Mouse (Mus musculus) G1E (cell line): ENCODE results near the gene Slc4a4. TPM values are rescaled to one million over a fixed set of nuclear protein-coding genes. Genes with fewer than 3 reads are reported as not detected.

Experiments used
- ATAC-seq: 2 replicates; pipeline ENCODE4 v1.8.0; 2016; ENCODE audit warnings: mild to moderate bottlenecking; ENCODE audit not compliant: insufficient number of reproducible peaks, poor library complexity, low FRiP score, severe bottlenecking; ENCODE audit errors: extremely low read depth
- DNase-seq: peaks from one replicate; pipeline ENCODE4 v3.0.0; 2012; ENCODE audit warnings: low spot score
- H3K27me3 ChIP-seq: 2 replicates; pipeline ENCODE4 v1.6.1; 2012; ENCODE audit warnings: mild to moderate bottlenecking, low read length, inconsistent platforms; ENCODE audit not compliant: insufficient read depth
- H3K36me3 ChIP-seq: replicated peaks from 2 replicates; pipeline ENCODE3; 2012; ENCODE audit warnings: mild to moderate bottlenecking, inconsistent platforms
- H3K4me1 ChIP-seq: 2 replicates; pipeline ENCODE4 v1.6.1; 2012; ENCODE audit warnings: low read depth, low read length, inconsistent platforms, mixed read lengths; ENCODE audit not compliant: insufficient read depth
- H3K4me3 ChIP-seq: 2 replicates; pipeline ENCODE4 v1.5.1; 2012; ENCODE audit warnings: low read depth, mild to moderate bottlenecking, inconsistent platforms, low read length, moderate library complexity, mixed read lengths
- H3K9me3 ChIP-seq: replicated peaks from 2 replicates; pipeline ENCODE4 v1.6.1; 2012; ENCODE audit warnings: inconsistent platforms
- CTCF ChIP-seq: IDR thresholded peaks from 2 replicates; pipeline ENCODE4 v1.5.1; 2012; ENCODE audit warnings: low read depth, low read length, inconsistent platforms, mixed read lengths
- GATA1 ChIP-seq: IDR thresholded peaks from 2 replicates; pipeline ENCODE4 v1.6.1; 2012; ENCODE audit warnings: borderline replicate concordance, low read length, inconsistent platforms, mixed read lengths
- GATA2 ChIP-seq: IDR thresholded peaks from 2 replicates; pipeline ENCODE4 v1.6.1; 2012; ENCODE audit warnings: low read depth, low read length, inconsistent platforms, borderline replicate concordance
- POLR2AphosphoS5 ChIP-seq: IDR thresholded peaks from 2 replicates; pipeline ENCODE4 v1.6.1; 2012; ENCODE audit warnings: low read depth, low read length, inconsistent platforms; ENCODE audit not compliant: insufficient replicate concordance
- TAL1 ChIP-seq: conservative IDR thresholded peaks from 2 replicates; pipeline ENCODE4 v1.6.1; 2012; ENCODE audit warnings: low read depth, low read length, inconsistent platforms, mixed read lengths
- polyA plus RNA-seq: library from polyadenylated mRNA; stranded (reverse); fragments of >175 nt; gene quantifications from 2 replicates; pipeline ENCODE4 v1.2.3, GENCODE M21; 2012
- total RNA-seq, 2 experiments: library from RNA; stranded (forward) in 1 of 2; stranded (reverse) in 1 of 2; fragments of 200-1000 nt in 1 of 2; fragments of >200 nt in 1 of 2; fragmentation: Nextera tagmentation in 1 of 2; gene quantifications; 2 replicates each; pipeline ENCODE4 v1.2.3; 2014 to 2017

Slc4a4 gene
- total and polyA plus RNA-seq, 3 experiments: 0.11 TPM; not detected in 2

GRCm38 (mm10) chr5:88945661-88946339 is 59.2 kb downstream of the Slc4a4 start:
- Histone ChIP-seq H3K4me1 (no peaks in the 10 kb centered on the region), H3K36me3 (no peaks in the 10 kb centered on the region), H3K4me3 (no peak overlapping the region), H3K9me3 (peaks cover 18% of the 10 kb centered on the region), H3K27me3 (no peaks in the 10 kb centered on the region)
- no peak for ATAC-seq
- DNase-seq: no peak
- TF ChIP-seq TAL1 (no peak), POLR2AphosphoS5 (no peak), CTCF (no peak), GATA2 (no peak), GATA1 (no peak)

GRCm38 (mm10) chr5:88950337-88950736 is 63.7 kb downstream of the Slc4a4 start:
- DNase-seq (no peak), ATAC-seq (no peak)
- H3K36me3 ChIP-seq: no peaks in the 10 kb centered on the region
- no peak overlapping the region for H3K4me3 ChIP-seq
- no peaks in the 10 kb centered on the region for H3K4me1 ChIP-seq
- H3K9me3 ChIP-seq: peaks cover 27% of the 10 kb centered on the region
- no peak for TF ChIP-seq TAL1
- TF ChIP-seq GATA2: no peak
- TF ChIP-seq POLR2AphosphoS5: no peak
- no peak for TF ChIP-seq CTCF
- H3K27me3 ChIP-seq: no peaks in the 10 kb centered on the region

- ATAC-seq: no peak
- H3K9me3 ChIP-seq: peaks cover 31% of the 10 kb centered on the region
- no peak for DNase-seq
Observed at GRCm38 (mm10) chr5:88952757-88953577, 66.3 kb downstream of the Slc4a4 start.

GRCm38 (mm10) chr5:88957735-88958134 is 71.1 kb downstream of the Slc4a4 start:
- H3K27me3 ChIP-seq: no peaks in the 10 kb centered on the region
- no peaks in the 10 kb centered on the region for H3K4me1 ChIP-seq
- TF ChIP-seq GATA1 (no peak), CTCF (no peak), GATA2 (no peak), TAL1 (no peak), POLR2AphosphoS5 (no peak)
- H3K4me3 ChIP-seq: no peak overlapping the region
- H3K36me3 ChIP-seq: no peaks in the 10 kb centered on the region
- peaks cover 35% of the 10 kb centered on the region for H3K9me3 ChIP-seq
- no peak for DNase-seq
- no peak for ATAC-seq

More at GRCm38 (mm10) chr5:88952757-88953577, 66.3 kb downstream of the Slc4a4 start:
- Histone ChIP-seq H3K27me3 (no peaks in the 10 kb centered on the region), H3K4me3 (no peak overlapping the region), H3K36me3 (no peaks in the 10 kb centered on the region), H3K4me1 (no peaks in the 10 kb centered on the region)
- TF ChIP-seq CTCF: no peak
- no peak for TF ChIP-seq POLR2AphosphoS5
- no peak for TF ChIP-seq GATA1
- no peak for TF ChIP-seq GATA2
- no peak for TF ChIP-seq TAL1

DNA sequence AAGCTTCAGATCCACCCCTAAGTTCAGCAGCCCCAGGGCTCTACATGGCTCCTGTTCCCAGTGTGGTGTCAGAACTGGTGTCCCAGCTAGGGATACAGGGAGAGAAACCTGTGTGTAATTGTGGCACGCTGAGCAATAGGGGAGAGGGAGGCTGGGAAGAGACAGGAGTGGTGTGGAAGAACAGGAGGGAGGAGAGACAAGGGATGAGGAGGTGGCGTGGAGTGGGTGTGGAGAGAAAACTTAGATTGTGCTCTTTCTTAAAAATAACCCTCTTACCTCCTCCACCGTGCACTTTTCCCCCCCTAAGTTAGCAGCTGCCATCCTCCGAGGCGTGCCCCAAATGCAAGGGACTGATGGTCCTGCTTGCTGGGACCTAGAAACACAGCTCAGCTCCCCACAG is 72.3 kb downstream of the Slc4a4 start:
- H3K9me3 ChIP-seq: peaks cover 35% of the 10 kb centered on the region
- TF ChIP-seq GATA2 (no peak), TAL1 (no peak), GATA1 (no peak), CTCF (no peak), POLR2AphosphoS5 (no peak)

DNA sequence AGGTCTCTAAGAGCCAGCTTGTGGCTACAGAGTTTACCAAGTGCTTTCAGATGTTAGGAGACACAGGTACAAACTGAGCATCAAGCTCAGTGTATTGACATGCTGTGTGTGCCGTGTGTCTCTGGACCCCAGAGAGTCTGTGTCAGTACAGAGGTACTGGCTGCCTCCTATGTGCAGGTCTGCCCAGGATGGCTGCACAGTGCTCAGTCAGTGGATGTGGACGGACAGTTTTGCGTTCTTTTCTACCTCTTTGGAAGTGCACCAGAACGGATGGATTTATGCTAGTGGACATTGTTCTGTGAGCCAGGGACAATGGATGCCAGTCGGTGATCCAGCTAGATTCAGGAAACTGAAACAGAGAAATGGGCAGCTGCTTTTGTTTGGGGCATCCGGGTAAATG is 72.8 kb downstream of the Slc4a4 start:
- TF ChIP-seq GATA2 (no peak), CTCF (no peak), TAL1 (no peak), GATA1 (no peak), POLR2AphosphoS5 (no peak)
- H3K9me3 ChIP-seq: peaks cover 32% of the 10 kb centered on the region
- H3K4me1 ChIP-seq: no peaks in the 10 kb centered on the region
- H3K4me3 ChIP-seq: no peak overlapping the region
- ATAC-seq (no peak), DNase-seq (no peak)
- no peaks in the 10 kb centered on the region for H3K27me3 ChIP-seq
- no peaks in the 10 kb centered on the region for H3K36me3 ChIP-seq

More for the DNA sequence above, 72.3 kb downstream of the Slc4a4 start:
- no peaks in the 10 kb centered on the region for H3K27me3 ChIP-seq
- H3K4me3 ChIP-seq: no peak overlapping the region
- H3K4me1 ChIP-seq: no peaks in the 10 kb centered on the region
- ATAC-seq: no peak
- DNase-seq: no peak
- no peaks in the 10 kb centered on the region for H3K36me3 ChIP-seq
